Mouse (Mus musculus) testis, adult 2 months (tissue): ENCODE data around the gene Mrpl41.

Source experiments
- CTCF ChIP-seq: fragments of 200-500 bp; IDR thresholded peaks from 2 replicates; pipeline ENCODE4 v1.5.1; 2012; ENCODE audit warnings: low read depth, mild to moderate bottlenecking, inconsistent platforms, low read length, moderate library complexity; ENCODE audit not compliant: control insufficient read depth, insufficient read depth, insufficient replicate concordance
- POLR2A ChIP-seq: fragments of 200-500 bp; IDR thresholded peaks from 2 replicates; pipeline ENCODE4 v1.6.1; 2012; ENCODE audit warnings: low read depth, mild to moderate bottlenecking, inconsistent platforms, low read length, moderate library complexity; ENCODE audit not compliant: control insufficient read depth

GRCm38 (mm10) chr2:25006767-25007166, 31.9 kb upstream of the Mrpl41 start:
- TF ChIP-seq CTCF = no peak
- no peak for TF ChIP-seq POLR2A
